Mouse (Mus musculus) limb, embryonic 15.5 days (tissue): ENCODE results near the gene Olfr374. TPM values are rescaled to one million over a fixed set of nuclear protein-coding genes. Genes with fewer than 3 reads are reported as not detected.

ENCODE experiments used
- ATAC-seq: fragments of 200-750 bp; cut with Nextera tagmentation; 2 replicates; pipeline ENCODE4 v1.8.0; 2017; ENCODE audit warnings: low read depth, moderate TSS enrichment; ENCODE audit not compliant: insufficient number of reproducible peaks, low FRiP score, low TSS enrichment
- H3K27ac ChIP-seq: fragments of 300-500 bp; sonication (generic); 2 replicates; pipeline ENCODE4 v1.5.1; 2015; ENCODE audit warnings: moderate library complexity, mild to moderate bottlenecking, inconsistent platforms
- H3K27me3 ChIP-seq: fragments of 300-500 bp; sonication (generic); 2 replicates; pipeline ENCODE4 v1.6.1; 2015; ENCODE audit warnings: inconsistent platforms
- H3K36me3 ChIP-seq: fragments of 300-500 bp; sonication (generic); 2 replicates; pipeline ENCODE4 v1.6.1; 2015; ENCODE audit warnings: inconsistent platforms
- H3K4me1 ChIP-seq: fragments of 300-500 bp; sonication (generic); 2 replicates; pipeline ENCODE4 v1.6.1; 2015; ENCODE audit warnings: inconsistent platforms
- H3K4me2 ChIP-seq: fragments of 300-500 bp; sonication (generic); 2 replicates; pipeline ENCODE4 v1.6.1; 2015; ENCODE audit warnings: mild to moderate bottlenecking, inconsistent platforms
- H3K4me3 ChIP-seq: fragments of 300-500 bp; sonication (generic); 2 replicates; pipeline ENCODE4 v1.5.1; 2015; ENCODE audit warnings: mild to moderate bottlenecking, inconsistent platforms
- H3K9ac ChIP-seq: fragments of 300-500 bp; sonication (generic); 2 replicates; pipeline ENCODE4 v1.6.1; 2015; ENCODE audit warnings: inconsistent platforms
- H3K9me3 ChIP-seq: fragments of 300-500 bp; sonication (generic); 2 replicates; pipeline ENCODE4 v1.6.1; 2016; ENCODE audit warnings: inconsistent platforms
- WGBS: fragments of 180-500 bp; shearing (Covaris S2); methylation state at CpG from one replicate; pipeline ENCODE4 v1.1.7; 2015; 5-methylcytosine and 5-hydroxymethylcytosine counted together
- polyA plus RNA-seq: library from polyadenylated mRNA; unstranded; fragments of >200 nt; fragmentation: Nextera tagmentation; extraction: Ambion mirVana; gene quantifications from 2 replicates; pipeline ENCODE4 v1.2.1, GENCODE M21; 2015

The Olfr374 gene
- polyA plus RNA-seq, 1 experiment from 2014 or later, result 0.09 TPM

GRCm38 (mm10) chr8:72137431-72137830 lies 30.6 kb downstream of the Olfr374 start:
- peaks cover 14% of the 10 kb centered on the region for H3K4me1 ChIP-seq
- no peaks in the 10 kb centered on the region for H3K27me3 ChIP-seq
- ATAC-seq, result no peak
- no peaks in the 10 kb centered on the region for H3K9me3 ChIP-seq
- H3K4me2 ChIP-seq, result peak overlapping the region; percentile 63
- H3K4me3 ChIP-seq, result no peak overlapping the region
- no peak overlapping the region for H3K9ac ChIP-seq
- peaks cover 48% of the 10 kb centered on the region for H3K36me3 ChIP-seq
- WGBS, result 79% methylated on average over 2 of the region's 2 CpGs
- H3K27ac ChIP-seq, result peak overlapping the region; percentile 99; the same call in 1 of the 2 replicates

GRCm38 (mm10) chr8:72138456-72138855 lies 31.6 kb downstream of the Olfr374 start:
- Histone ChIP-seq H3K27me3 (no peaks in the 10 kb centered on the region), H3K27ac (no peak overlapping the region), H3K36me3 (peaks cover 58% of the 10 kb centered on the region), H3K9me3 (no peaks in the 10 kb centered on the region), H3K4me1 (peaks cover 14% of the 10 kb centered on the region), H3K4me3 (no peak overlapping the region), H3K4me2 (no peak overlapping the region), H3K9ac (no peak overlapping the region)
- no peak for ATAC-seq
- 92% methylated on average over 5 of the region's 5 CpGs for WGBS

GRCm38 (mm10) chr8:72143256-72143824 lies 36.5 kb downstream of the Olfr374 start:
- no peak overlapping the region for H3K4me2 ChIP-seq
- H3K4me1 ChIP-seq, result no peaks in the 10 kb centered on the region
- 91% methylated on average over 13 of the region's 13 CpGs for WGBS
- ATAC-seq, result no peak
- H3K9me3 ChIP-seq, result no peaks in the 10 kb centered on the region
- H3K27ac ChIP-seq, result no peak overlapping the region
- peaks cover 94% of the 10 kb centered on the region for H3K36me3 ChIP-seq
- no peak overlapping the region for H3K9ac ChIP-seq
- H3K27me3 ChIP-seq, result no peaks in the 10 kb centered on the region
- no peak overlapping the region for H3K4me3 ChIP-seq

DNA sequence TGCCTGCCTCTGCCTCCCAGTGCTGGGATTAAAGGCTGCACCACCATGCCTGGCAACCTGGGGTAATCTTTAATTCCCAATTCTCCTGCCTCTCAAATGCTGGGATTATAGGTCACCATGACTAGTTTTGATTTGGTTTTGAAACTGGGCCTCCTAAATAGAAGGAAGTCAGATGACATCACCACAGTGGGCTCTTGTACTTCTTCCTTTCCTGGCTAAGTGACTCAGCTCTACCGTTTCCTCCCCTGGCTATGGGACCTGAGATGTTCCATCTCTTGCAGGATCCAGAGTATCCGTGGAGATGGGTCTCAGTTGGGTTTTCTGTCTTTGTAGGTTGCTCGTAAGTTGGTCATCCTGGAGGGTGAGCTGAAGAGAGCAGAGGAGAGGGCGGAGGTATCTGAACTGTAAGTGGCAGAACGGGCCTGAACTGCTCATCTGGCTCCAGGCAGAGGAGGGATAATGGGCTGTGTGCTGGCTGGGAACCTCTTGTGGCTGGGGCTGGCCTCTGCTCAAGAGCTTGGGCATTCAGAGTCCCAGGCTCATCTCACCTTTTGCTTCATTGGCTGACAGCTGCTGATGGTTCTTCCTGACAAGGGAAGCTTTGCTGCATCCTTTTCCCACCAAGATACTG lies 37.6 kb downstream of the Olfr374 start:
- H3K4me2 ChIP-seq, result no peak overlapping the region
- H3K9me3 ChIP-seq, result no peaks in the 10 kb centered on the region
- H3K4me3 ChIP-seq, result no peak overlapping the region
- no peaks in the 10 kb centered on the region for H3K4me1 ChIP-seq
- ATAC-seq, result no peak
- WGBS, result 82% methylated on average over 5 of the region's 5 CpGs
- H3K9ac ChIP-seq, result no peak overlapping the region
- H3K27ac ChIP-seq, result peak overlapping the region; percentile 50; the same call in 1 of the 2 replicates
- H3K36me3 ChIP-seq, result peaks cover 91% of the 10 kb centered on the region
- H3K27me3 ChIP-seq, result no peaks in the 10 kb centered on the region

GRCm38 (mm10) chr8:72145511-72145910 lies 38.7 kb downstream of the Olfr374 start:
- H3K4me3 ChIP-seq, result no peak overlapping the region
- no peak overlapping the region for H3K4me2 ChIP-seq
- no peaks in the 10 kb centered on the region for H3K27me3 ChIP-seq
- 83% methylated on average over 3 of the region's 3 CpGs for WGBS
- 0 out of 2 replicates have a peak overlapping the region, but pooled peaks have one; percentile 17 for H3K27ac ChIP-seq
- no peak for ATAC-seq
- no peak overlapping the region for H3K9ac ChIP-seq
- peaks cover 91% of the 10 kb centered on the region for H3K36me3 ChIP-seq
- H3K4me1 ChIP-seq, result no peaks in the 10 kb centered on the region
- no peaks in the 10 kb centered on the region for H3K9me3 ChIP-seq

GRCm38 (mm10) chr8:72146056-72146455 lies 39.2 kb downstream of the Olfr374 start:
- Histone ChIP-seq H3K4me1 (no peaks in the 10 kb centered on the region), H3K36me3 (peaks cover 93% of the 10 kb centered on the region), H3K9me3 (no peaks in the 10 kb centered on the region), H3K4me2 (no peak overlapping the region), H3K4me3 (no peak overlapping the region), H3K27me3 (no peaks in the 10 kb centered on the region), H3K27ac (no peak overlapping the region), H3K9ac (no peak overlapping the region)
- 81% methylated on average over 1 of the region's 1 CpGs for WGBS
- ATAC-seq, result no peak

DNA sequence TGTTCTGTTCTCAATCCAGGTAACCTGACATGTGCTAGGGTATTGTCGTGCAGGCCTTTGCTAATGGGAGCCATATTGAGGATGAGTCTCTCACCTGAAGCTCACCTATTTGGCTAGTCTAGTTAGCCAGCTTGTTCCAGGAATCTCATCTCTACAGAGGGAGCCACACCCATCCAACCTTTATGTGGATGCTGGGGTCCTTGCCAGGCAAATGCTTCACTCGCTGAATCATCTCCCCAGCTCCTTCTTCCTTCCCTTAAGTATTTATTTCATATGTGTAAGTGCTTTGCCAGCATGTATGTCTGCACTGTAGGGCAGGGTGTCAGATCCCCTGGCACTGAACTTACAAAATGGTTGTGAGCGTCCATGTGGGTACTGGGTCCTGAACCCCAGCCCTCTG lies 39.7 kb downstream of the Olfr374 start:
- H3K4me1 ChIP-seq, result no peaks in the 10 kb centered on the region
- ATAC-seq, result no peak
- 80% methylated on average over 3 of the region's 3 CpGs for WGBS

DNA sequence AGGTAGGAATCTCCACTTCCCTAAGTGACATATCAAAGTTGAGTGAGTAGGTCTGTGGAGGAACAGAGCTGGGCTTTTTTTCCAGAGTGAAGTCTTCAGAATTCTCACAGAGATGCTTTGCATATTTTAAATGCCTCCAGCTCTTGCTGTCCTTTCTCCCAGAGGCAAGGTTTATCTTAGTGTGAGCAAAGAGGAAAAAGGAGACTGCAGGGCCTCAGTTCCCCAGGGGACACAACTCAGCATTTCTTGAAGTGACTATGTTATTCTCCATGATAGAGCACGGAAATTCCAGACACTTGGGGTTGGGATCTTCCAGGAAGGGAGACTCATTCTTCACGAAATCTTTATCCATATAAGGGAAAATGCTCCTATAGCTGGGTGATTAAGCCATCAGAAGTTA lies 40.4 kb downstream of the Olfr374 start:
- H3K9me3 ChIP-seq, result no peaks in the 10 kb centered on the region
- H3K4me3 ChIP-seq, result no peak overlapping the region
- peaks cover 93% of the 10 kb centered on the region for H3K36me3 ChIP-seq
- no peak overlapping the region for H3K9ac ChIP-seq
- no peak overlapping the region for H3K27ac ChIP-seq
- H3K4me2 ChIP-seq, result no peak overlapping the region
- WGBS, result 81% methylated on average over 2 of the region's 2 CpGs
- ATAC-seq, result no peak
- no peaks in the 10 kb centered on the region for H3K27me3 ChIP-seq
- no peaks in the 10 kb centered on the region for H3K4me1 ChIP-seq

More for the DNA sequence above, 39.7 kb downstream of the Olfr374 start:
- H3K9ac ChIP-seq, result no peak overlapping the region
- H3K36me3 ChIP-seq, result peaks cover 93% of the 10 kb centered on the region
- H3K27me3 ChIP-seq, result no peaks in the 10 kb centered on the region
- no peaks in the 10 kb centered on the region for H3K9me3 ChIP-seq
- no peak overlapping the region for H3K4me3 ChIP-seq
- H3K27ac ChIP-seq, result no peak overlapping the region
- H3K4me2 ChIP-seq, result no peak overlapping the region

DNA sequence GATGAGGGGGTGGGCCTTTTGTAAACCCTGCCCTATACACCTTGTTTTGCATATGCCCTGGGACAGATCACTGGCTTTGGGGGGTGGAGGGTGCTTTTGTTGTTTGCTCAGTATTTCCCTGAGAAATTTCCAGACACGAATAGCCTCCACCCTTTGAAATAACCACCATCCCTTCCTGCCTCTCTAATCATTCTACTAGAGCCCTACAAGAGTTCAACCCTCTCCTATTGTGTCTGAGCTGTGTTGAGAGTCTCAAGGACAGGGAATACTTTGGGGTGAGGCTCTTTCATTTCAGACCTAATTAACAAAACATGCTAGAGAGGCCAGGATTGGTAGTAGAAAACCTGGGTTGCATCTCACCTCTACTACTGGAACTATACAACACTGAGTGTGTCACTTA lies 42.2 kb downstream of the Olfr374 start:
- Histone ChIP-seq H3K4me3 (no peak overlapping the region), H3K9ac (no peak overlapping the region), H3K27me3 (no peaks in the 10 kb centered on the region), H3K36me3 (peaks cover 88% of the 10 kb centered on the region), H3K4me2 (no peak overlapping the region), H3K27ac (no peak overlapping the region), H3K4me1 (no peaks in the 10 kb centered on the region), H3K9me3 (no peaks in the 10 kb centered on the region)
- WGBS, result 84% methylated on average over 1 of the region's 1 CpGs
- no peak for ATAC-seq

GRCm38 (mm10) chr8:72151418-72152078 lies 44.7 kb downstream of the Olfr374 start:
- H3K27me3 ChIP-seq, result no peaks in the 10 kb centered on the region
- H3K36me3 ChIP-seq, result peaks cover 67% of the 10 kb centered on the region
- H3K4me1 ChIP-seq, result no peaks in the 10 kb centered on the region
- H3K27ac ChIP-seq, result no peak overlapping the region
- no peak overlapping the region for H3K4me2 ChIP-seq
- WGBS, result 82% methylated on average over 3 of the region's 3 CpGs
- H3K9me3 ChIP-seq, result no peaks in the 10 kb centered on the region
- H3K9ac ChIP-seq, result no peak overlapping the region
- no peak for ATAC-seq
- H3K4me3 ChIP-seq, result no peak overlapping the region

DNA sequence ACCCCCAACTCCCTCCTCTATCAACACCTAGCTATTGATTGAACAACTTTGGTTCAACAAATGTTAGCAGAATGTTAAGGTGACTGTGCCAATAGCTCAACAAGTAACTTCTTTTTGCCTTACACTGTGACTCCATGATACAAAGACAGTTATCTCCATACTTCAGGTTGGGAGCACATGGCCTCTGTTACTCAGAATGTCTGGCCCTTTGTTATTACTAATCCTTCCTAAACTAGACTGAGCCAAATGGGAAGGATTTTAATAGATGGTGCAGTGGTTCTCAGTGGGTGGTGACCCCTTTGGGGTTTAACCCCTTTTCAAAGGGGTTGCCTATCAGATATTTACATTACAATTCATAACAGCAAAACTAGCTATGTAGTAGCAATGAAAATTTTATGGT lies 46.5 kb downstream of the Olfr374 start:
- 0 out of 2 replicates have a peak overlapping the region, but pooled peaks have one; percentile 11 for H3K27ac ChIP-seq
- H3K27me3 ChIP-seq, result no peaks in the 10 kb centered on the region
- H3K4me2 ChIP-seq, result no peak overlapping the region
- no peak overlapping the region for H3K9ac ChIP-seq
- peaks cover 49% of the 10 kb centered on the region for H3K36me3 ChIP-seq
- H3K9me3 ChIP-seq, result no peaks in the 10 kb centered on the region
- no peak overlapping the region for H3K4me3 ChIP-seq
- no peaks in the 10 kb centered on the region for H3K4me1 ChIP-seq
- no peak for ATAC-seq

DNA sequence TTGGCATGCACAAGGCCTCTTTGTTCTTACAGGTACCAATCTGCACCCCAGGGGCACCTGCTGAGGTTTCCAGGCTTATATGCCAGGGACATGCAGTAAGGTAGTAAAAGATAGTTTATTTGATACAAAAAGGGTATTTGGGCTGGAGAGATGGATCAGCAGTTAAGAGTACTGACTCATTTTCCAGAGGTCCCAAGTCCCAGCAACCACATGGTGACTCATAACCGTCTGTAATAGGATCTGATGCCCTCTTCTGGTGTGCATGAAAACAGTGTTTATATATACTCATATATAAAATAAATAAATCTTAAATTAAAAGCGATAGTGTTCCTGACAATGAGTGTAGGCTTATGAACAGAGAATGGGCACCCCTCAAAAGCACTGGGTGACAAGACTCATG lies 51.3 kb downstream of the Olfr374 start:
- WGBS, result 78% methylated on average over 2 of the region's 2 CpGs
- Histone ChIP-seq H3K4me1 (peaks cover 28% of the 10 kb centered on the region), H3K4me3 (no peak overlapping the region)

More for the DNA sequence above, 51.3 kb downstream of the Olfr374 start:
- Histone ChIP-seq H3K27me3 (no peaks in the 10 kb centered on the region), H3K9ac (no peak overlapping the region), H3K27ac (no peak overlapping the region), H3K9me3 (no peaks in the 10 kb centered on the region), H3K4me2 (no peak overlapping the region), H3K36me3 (peaks cover 7% of the 10 kb centered on the region; the same call in 1 of the 2 replicates)
- ATAC-seq, result no peak
